Mouse (Mus musculus) spleen, embryonic (tissue): Measurements from ENCODE around the gene Alox12.

Source experiments
- CTCF ChIA-PET: fragments of 350-600 bp; sonication (Branson Sonifier 250); formaldehyde crosslinking; loops from one replicate; lab custom pipeline; 2022; lab: Charles Lee

Gene Alox12

GRCm38 (mm10) chr11:70200036-70200608 is 55.0 kb downstream of the Alox12 start:
- CTCF ChIA-PET = no interaction called here

- CTCF ChIA-PET = no interaction called here
These were observed 56.0 kb downstream of the Alox12 start for GRCm38 (mm10) chr11:70199107-70199506.

GRCm38 (mm10) chr11:70198332-70198731 is 56.8 kb downstream of the Alox12 start:
- CTCF ChIA-PET = no interaction called here

GRCm38 (mm10) chr11:70193354-70194285 is 61.5 kb downstream of the Alox12 start:
- CTCF ChIA-PET = no interaction called here

- CTCF ChIA-PET = no interaction called here
These were observed 63.0 kb downstream of the Alox12 start for GRCm38 (mm10) chr11:70192157-70192556.
